Mouse (Mus musculus) cerebellum, adult 2 months (tissue): ENCODE results near the gene Gsg1l. TPM values are rescaled to one million over a fixed set of nuclear protein-coding genes. Genes with fewer than 3 reads are reported as not detected.
A peak's percentile ranks its signal among the peaks of the same experiment; 100 is the strongest.

ENCODE experiments used
- DNase-seq, 2 experiments: peaks; one replicate each; pipeline ENCODE4 v3.0.0; 2021
- H3K27ac ChIP-seq: fragments of 200-500 bp; 2 replicates; pipeline ENCODE4 v1.5.1; 2012; ENCODE audit warnings: low read length, control low read depth, inconsistent platforms; ENCODE audit not compliant: insufficient read depth
- H3K27me3 ChIP-seq: fragments of 200-500 bp; 2 replicates; pipeline ENCODE4 v1.6.1; 2012; ENCODE audit warnings: inconsistent platforms, mild to moderate bottlenecking, low read length, moderate library complexity; ENCODE audit not compliant: control insufficient read depth, insufficient read depth
- H3K4me1 ChIP-seq: fragments of 200-500 bp; 2 replicates; pipeline ENCODE4 v1.6.1; 2011; ENCODE audit warnings: low read length; ENCODE audit not compliant: control insufficient read depth, insufficient read depth
- H3K4me3 ChIP-seq: fragments of 200-500 bp; replicated peaks from 2 replicates; pipeline ENCODE3; 2011; ENCODE audit warnings: mild to moderate bottlenecking, low read depth, low read length, control low read depth; ENCODE audit not compliant: insufficient read depth
- CTCF ChIP-seq: fragments of 200-500 bp; IDR thresholded peaks from 2 replicates; pipeline ENCODE4 v1.5.1; 2011; ENCODE audit warnings: low read depth, mild to moderate bottlenecking, control low read depth, low read length, moderate library complexity, borderline replicate concordance; ENCODE audit not compliant: insufficient read depth
- POLR2A ChIP-seq: fragments of 200-500 bp; IDR thresholded peaks from 2 replicates; pipeline ENCODE4 v1.6.1; 2011; ENCODE audit warnings: low read length, control low read depth, borderline replicate concordance; ENCODE audit not compliant: insufficient read depth
- WGBS: fragments of 180-500 bp; shearing (Covaris S2); methylation state at CpG from one replicate; pipeline ENCODE4 v1.1.7; 2018; 5-methylcytosine and 5-hydroxymethylcytosine counted together
- polyA plus RNA-seq: library from polyadenylated mRNA; depleted of rRNA; stranded (reverse); fragments of >200 nt; gene quantifications from 2 replicates; pipeline ENCODE4 v1.2.3, GENCODE M21; 2012

Gene Gsg1l
- polyA plus RNA-seq, 1 experiment: 17.5 TPM

DNA sequence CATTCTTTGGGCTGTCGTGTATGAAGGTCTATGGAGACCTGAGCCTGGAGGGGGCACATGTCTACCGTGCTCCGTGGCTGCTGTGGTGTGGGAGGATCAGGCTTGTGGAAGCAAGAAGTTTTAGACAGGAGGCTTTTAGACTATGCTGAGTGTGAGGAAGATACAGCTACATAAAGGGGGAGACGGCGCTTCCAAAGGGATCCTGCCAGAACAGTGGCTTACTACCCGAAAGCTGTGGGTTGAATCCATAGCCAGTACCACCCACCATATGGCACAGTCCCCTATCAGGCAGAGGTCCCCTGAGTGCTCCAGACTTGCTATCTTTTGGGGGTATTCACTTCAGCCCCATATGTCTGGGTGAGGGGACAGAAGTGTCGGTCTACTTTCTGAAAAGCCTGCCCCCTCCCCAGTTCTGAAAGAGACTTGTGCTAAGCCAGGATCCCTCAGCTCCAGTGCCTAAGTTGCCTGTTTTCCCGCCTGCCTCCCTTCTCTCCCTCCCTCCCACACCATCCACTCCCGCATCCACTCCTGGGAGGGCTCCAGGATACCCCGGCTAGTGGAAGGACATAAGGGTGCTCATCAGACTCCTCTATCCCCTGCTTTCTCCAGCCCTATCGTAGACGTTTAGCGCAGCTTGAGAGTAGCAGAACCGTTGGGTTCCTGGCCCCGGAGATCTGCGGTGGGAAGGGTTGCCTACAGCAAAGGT is 1.1 kb downstream of the Gsg1l start:
- 15% methylated on average over 16 of the region's 16 CpGs for WGBS
- peak overlapping the region; percentile 81; the same call in 1 of the 2 replicates for H3K27ac ChIP-seq
- H3K27me3 ChIP-seq: no peaks in the 10 kb centered on the region
- DNase-seq: peak in 1 of 2 experiments; percentile 57
- peak overlapping the region; percentile 59 for H3K4me3 ChIP-seq
- H3K4me1 ChIP-seq: no peaks in the 10 kb centered on the region; the same call in 1 of the 2 replicates
- TF ChIP-seq CTCF (no peak), POLR2A (no peak)

DNA sequence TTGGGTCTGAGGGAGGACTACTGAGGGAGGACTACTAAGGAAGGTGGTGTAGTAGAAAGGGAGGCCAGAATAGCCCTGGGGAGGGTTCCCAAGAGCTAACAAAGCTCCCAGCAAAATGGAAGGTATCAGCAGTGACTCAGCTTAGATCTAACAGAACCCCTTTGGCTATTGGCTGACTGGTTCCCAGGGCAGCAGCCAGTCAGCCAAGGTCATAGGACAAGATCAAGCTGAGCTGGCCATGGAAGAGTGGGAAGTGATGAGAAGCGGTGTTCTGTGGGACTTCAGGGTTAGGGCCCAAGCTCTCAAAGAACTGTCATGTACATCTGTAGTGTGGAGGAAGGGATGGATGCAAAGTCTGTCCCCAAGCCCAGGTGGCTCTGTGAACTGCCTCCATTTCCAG is 5.3 kb downstream of the Gsg1l start:
- H3K4me1 ChIP-seq: no peaks in the 10 kb centered on the region; the same call in 1 of the 2 replicates
- WGBS: 100% methylated on average over 1 of the region's 1 CpGs
- H3K4me3 ChIP-seq: no peak overlapping the region
- H3K27me3 ChIP-seq: no peaks in the 10 kb centered on the region
- no peak for TF ChIP-seq POLR2A
- TF ChIP-seq CTCF: no peak
- no peak overlapping the region for H3K27ac ChIP-seq
- no peak for DNase-seq

DNA sequence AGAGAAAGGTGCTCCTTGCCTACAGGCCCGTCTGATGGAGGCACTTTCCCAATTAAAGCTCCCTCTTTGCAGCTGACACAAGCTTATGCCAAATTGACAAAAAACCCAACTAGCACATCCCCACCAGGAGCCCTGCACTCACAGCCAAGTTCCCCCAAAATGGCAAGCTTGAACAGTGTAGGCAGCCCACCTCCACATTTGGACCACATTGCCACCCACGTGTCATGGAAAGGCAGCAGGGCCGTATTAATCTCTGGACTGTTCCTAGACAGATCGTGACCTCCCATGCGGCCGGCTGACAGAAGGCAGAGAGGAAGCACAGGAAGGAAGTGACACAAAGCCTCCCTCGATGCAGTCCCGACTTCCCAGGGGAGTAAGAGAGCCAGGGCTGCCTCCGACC is 7.2 kb downstream of the Gsg1l start:
- no peak overlapping the region for H3K27ac ChIP-seq
- WGBS: 63% methylated on average over 9 of the region's 9 CpGs
- H3K27me3 ChIP-seq: no peaks in the 10 kb centered on the region
- no peak overlapping the region for H3K4me3 ChIP-seq
- no peak for TF ChIP-seq POLR2A
- DNase-seq: no peak
- H3K4me1 ChIP-seq: no peaks in the 10 kb centered on the region; the same call in 1 of the 2 replicates

DNA sequence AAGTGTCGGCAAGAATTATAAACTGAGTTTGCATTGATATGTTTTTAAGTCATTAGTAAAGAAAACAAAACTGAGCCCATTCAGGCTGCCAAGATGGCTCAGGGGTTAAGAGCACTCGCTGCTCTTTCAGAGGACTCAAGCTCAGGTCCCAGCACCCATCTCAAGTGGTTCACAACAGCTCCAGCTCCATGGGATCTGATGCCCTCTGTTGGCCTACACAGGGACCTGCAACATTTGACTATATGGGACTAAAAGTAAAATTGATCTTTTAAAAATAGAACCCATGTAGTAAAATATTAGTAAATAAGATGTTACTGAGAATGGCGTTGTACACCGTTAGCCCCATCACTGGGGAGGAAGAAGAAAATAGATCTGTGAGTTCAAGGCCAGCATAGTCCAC is 11.9 kb downstream of the Gsg1l start:
- TF ChIP-seq CTCF (no peak), POLR2A (no peak)
- Histone ChIP-seq H3K27me3 (no peaks in the 10 kb centered on the region), H3K27ac (no peak overlapping the region), H3K4me3 (no peak overlapping the region), H3K4me1 (peaks cover 12% of the 10 kb centered on the region)
- no peak for DNase-seq
- WGBS: 97% methylated on average over 4 of the region's 4 CpGs

DNA sequence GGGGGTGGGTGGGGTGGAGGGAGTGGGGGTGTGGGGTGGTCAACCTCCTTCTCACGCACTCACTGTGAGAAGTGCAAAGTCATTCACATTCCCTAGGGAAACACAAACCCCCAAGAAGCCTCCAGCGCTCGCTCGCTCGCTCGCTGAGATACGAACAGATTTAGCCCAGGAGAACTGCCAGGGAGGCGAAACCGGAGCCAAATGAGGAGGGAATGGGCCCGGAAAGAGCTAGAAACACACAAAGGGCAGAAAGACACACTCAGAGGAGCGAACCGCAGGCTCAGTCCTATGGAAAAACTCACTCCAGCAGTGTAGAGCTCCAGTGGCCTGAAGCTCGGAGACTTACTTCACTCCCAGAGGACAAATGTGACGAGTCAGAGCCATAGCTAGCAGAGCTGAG is 15.4 kb downstream of the Gsg1l start:
- H3K4me3 ChIP-seq: no peak overlapping the region
- WGBS: 10% methylated on average over 14 of the region's 14 CpGs
- H3K27me3 ChIP-seq: no peaks in the 10 kb centered on the region
- no peak overlapping the region for H3K27ac ChIP-seq
- H3K4me1 ChIP-seq: peaks cover 12% of the 10 kb centered on the region
- DNase-seq: peak; percentile 71
- TF ChIP-seq CTCF: no peak
- no peak for TF ChIP-seq POLR2A

DNA sequence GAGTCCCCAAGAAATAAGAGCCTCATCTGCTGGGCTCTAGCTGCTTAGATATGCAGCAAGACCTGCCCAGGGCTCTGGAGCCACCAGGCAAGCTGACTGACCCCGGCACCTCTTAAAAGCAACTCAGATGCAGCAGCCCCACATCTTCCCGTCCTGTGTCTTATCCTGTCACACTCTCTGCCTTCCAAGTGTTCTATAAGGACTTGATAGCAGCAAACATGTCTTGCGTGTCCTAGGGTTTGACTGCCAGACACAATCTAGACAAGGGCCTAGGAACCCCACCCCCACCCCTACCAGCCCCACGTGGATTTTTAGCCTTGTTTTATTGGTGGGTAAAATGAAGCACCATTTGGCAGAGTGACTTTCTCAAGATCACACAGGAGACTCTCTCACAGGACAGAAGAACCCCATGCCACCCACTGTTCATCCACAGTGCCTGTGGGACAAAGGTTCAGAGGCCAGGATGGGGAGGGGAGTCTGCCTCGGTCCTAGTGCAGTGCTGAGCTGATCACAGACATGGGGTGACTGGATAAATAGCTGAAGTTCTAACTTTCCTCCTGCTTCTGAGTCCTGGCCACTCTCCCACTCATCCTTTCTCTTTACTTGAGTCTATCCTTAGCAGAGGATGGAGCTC is 16.9 kb downstream of the Gsg1l start:
- 83% methylated on average over 5 of the region's 5 CpGs for WGBS
- H3K4me3 ChIP-seq: no peak overlapping the region
- no peak for DNase-seq
- no peak for TF ChIP-seq CTCF
- no peak for TF ChIP-seq POLR2A
- H3K27ac ChIP-seq: no peak overlapping the region
- no peaks in the 10 kb centered on the region for H3K27me3 ChIP-seq
- H3K4me1 ChIP-seq: peaks cover 12% of the 10 kb centered on the region

DNA sequence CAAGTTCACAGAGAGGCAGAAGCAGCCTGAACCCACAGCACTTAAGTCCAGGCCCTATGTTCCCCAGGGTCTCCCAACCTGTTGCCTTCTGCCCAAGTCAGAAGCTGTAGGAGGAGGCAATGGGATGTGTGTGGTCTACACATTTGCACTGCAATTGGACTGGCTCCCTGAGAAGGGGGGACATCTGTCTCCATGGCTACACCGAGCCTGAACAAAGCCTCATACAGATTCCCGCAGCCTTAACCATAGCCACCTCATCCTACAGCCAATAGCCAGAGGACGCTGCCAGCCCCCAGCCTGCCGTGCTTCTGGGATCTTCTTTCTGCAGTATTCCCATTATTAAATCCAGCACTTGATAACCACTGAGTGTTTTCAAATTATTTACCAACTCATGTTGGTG is 20.0 kb downstream of the Gsg1l start:
- WGBS: 69% methylated on average over 4 of the region's 4 CpGs
- H3K4me3 ChIP-seq: no peak overlapping the region
- H3K27me3 ChIP-seq: no peaks in the 10 kb centered on the region
- DNase-seq: no peak
- H3K4me1 ChIP-seq: peaks cover 12% of the 10 kb centered on the region
- no peak overlapping the region for H3K27ac ChIP-seq
- TF ChIP-seq POLR2A (no peak), CTCF (no peak)

DNA sequence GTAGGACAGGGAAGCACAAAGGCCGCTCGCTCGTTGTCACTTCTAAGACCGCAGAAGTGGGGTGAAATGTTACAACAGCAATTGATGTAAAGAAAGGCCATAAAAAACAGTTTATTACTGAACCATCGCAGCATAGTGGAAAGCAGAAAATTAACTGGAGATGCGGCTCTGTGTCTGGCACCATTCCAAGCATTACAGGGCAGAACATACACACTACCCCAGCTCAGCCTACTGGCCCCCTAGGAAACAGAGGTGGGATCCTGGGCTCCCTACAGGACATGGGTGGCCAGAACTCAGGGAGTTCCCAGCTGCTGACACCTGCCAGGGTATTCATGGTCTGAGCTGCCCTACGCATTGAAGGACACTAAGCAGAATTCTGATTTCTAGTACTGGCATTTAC is 23.3 kb downstream of the Gsg1l start:
- no peak for TF ChIP-seq POLR2A
- no peak for TF ChIP-seq CTCF
- no peaks in the 10 kb centered on the region for H3K4me1 ChIP-seq
- H3K27me3 ChIP-seq: no peaks in the 10 kb centered on the region
- no peak overlapping the region for H3K4me3 ChIP-seq
- 77% methylated on average over 7 of the region's 7 CpGs for WGBS
- H3K27ac ChIP-seq: no peak overlapping the region
- no peak for DNase-seq
